Mouse (Mus musculus) cortical plate, adult 2 months (tissue): Measurements from ENCODE around the gene Gm44965. TPM values are rescaled to one million over a fixed set of nuclear protein-coding genes. Genes with fewer than 3 reads are reported as not detected.
"Not testable (repeated sequence)": the region's sequence is repeated elsewhere in the genome, so short reads cannot be mapped to it uniquely, and the experiment has no call there.

ENCODE experiments used
- H3K27ac ChIP-seq: fragments of 200-500 bp; 2 replicates; pipeline ENCODE4 v1.5.1; 2012; ENCODE audit warnings: low read length, control low read depth, inconsistent platforms; ENCODE audit not compliant: insufficient read depth
- H3K4me1 ChIP-seq: fragments of 200-500 bp; 2 replicates; pipeline ENCODE4 v1.6.1; 2011; ENCODE audit warnings: low read length; ENCODE audit not compliant: control insufficient read depth, insufficient read depth
- H3K4me3 ChIP-seq: fragments of 200-500 bp; 2 replicates; pipeline ENCODE4 v1.5.1; 2011; ENCODE audit warnings: mild to moderate bottlenecking, low read length, control low read depth; ENCODE audit not compliant: insufficient read depth
- CTCF ChIP-seq: fragments of 200-500 bp; IDR thresholded peaks from 2 replicates; pipeline ENCODE4 v1.5.1; 2011; ENCODE audit warnings: mild to moderate bottlenecking, control low read depth, low read length; ENCODE audit not compliant: insufficient read depth; ENCODE audit errors: extremely low read depth
- POLR2A ChIP-seq: fragments of 200-500 bp; IDR thresholded peaks from 2 replicates; pipeline ENCODE4 v1.6.1; 2011; ENCODE audit warnings: mild to moderate bottlenecking, low read length, control low read depth; ENCODE audit not compliant: insufficient read depth; ENCODE audit errors: extremely low read depth
- polyA plus RNA-seq: library from polyadenylated mRNA; depleted of rRNA; stranded (reverse); fragments of >200 nt; gene quantifications from 2 replicates; pipeline ENCODE4 v1.2.3, GENCODE M21; 2012

Gene Gm44965
- polyA plus RNA-seq, 1 experiment, result 0.56 TPM

DNA sequence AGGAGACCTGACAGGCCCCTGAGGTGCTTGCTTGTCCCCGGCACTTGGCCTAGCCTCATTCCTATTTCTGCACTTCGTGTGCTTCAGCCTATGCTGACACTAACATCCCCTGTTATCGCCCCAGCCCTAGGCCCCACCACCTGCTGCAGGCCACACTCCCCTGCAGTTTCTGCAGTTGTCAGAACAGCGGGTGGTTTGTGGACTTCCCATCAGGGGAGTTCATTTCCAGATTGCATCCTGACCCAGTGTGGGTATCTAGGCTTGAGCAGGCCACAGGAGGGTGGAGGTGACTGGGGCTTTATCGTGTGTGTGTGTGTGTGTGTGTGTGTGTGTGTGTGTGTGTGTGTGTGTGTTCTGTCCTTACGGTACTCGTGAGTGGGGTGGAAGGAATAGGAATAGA is 15.8 kb downstream of the Gm44965 start:
- Histone ChIP-seq H3K4me1 (no peaks in the 10 kb centered on the region), H3K4me3 (no peak overlapping the region), H3K27ac (no peak overlapping the region)
- TF ChIP-seq POLR2A (no peak), CTCF (no peak)

DNA sequence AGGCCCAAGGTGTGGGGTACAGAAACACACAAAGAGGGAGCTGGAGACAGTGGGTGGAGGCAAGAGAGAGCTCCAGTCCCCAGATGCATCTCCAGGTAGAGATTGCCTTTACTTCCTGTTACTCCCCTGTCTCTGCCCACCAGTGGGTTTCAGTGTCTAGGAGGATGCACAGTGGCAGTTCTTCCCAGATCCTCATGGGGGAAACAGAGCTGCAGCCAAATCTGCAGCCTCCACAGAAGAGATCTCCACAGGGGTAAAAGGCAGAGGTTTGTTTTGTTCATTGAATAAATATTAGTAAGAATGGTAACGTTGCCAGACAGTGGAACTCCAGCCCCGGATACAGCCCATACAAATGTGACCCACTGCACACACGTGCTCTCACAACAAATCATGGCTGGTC is 16.9 kb downstream of the Gm44965 start:
- no peak overlapping the region for H3K27ac ChIP-seq
- no peak overlapping the region for H3K4me3 ChIP-seq
- no peak for TF ChIP-seq POLR2A
- TF ChIP-seq CTCF, result no peak
- H3K4me1 ChIP-seq, result no peaks in the 10 kb centered on the region

DNA sequence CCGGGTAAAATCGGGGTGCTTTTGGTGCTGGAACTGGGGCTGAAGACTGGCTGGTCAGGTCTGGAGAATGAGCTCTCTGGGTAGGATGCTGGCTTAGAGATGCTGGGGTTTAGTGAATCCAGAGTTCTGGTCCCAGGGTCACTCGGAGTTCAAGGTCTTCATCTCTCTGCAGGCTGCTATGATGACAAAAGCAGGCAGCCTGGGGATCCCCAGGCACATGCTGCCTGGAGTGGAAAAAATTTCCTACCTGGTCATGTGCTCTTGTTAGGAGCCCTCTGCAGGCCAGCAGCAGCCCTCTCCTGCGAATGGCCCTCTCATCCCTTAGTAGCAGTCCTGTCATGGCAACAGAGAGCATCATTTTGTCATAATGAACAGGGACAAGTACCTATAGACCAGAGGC is 19.7 kb downstream of the Gm44965 start:
- Histone ChIP-seq H3K27ac (no peak overlapping the region), H3K4me3 (no peak overlapping the region)
- TF ChIP-seq CTCF (no peak), POLR2A (no peak)

DNA sequence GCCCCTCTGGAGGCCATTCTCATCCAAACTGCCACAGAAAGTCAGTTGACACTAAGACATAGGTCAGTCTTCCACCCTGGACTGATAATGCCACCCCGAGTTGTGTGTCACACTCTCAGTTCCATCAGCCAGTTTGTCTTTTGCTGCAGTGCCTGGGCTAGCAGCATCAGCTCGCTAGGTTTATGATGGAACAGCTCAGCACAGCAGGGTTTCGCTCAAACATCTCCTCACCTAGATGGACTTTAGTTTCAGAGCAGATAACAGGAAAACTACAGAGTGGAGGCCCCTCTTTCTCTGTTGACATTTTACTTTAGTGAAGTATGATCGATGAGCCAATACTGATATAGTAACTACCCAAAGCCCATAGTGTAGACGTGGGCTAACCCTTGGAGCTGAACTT is 21.0 kb downstream of the Gm44965 start:
- Histone ChIP-seq H3K27ac (no peak overlapping the region), H3K4me3 (no peak overlapping the region), H3K4me1 (no peaks in the 10 kb centered on the region)
- TF ChIP-seq POLR2A (no peak), CTCF (no peak)

More for the DNA sequence above, 19.7 kb downstream of the Gm44965 start:
- H3K4me1 ChIP-seq, result no peaks in the 10 kb centered on the region

DNA sequence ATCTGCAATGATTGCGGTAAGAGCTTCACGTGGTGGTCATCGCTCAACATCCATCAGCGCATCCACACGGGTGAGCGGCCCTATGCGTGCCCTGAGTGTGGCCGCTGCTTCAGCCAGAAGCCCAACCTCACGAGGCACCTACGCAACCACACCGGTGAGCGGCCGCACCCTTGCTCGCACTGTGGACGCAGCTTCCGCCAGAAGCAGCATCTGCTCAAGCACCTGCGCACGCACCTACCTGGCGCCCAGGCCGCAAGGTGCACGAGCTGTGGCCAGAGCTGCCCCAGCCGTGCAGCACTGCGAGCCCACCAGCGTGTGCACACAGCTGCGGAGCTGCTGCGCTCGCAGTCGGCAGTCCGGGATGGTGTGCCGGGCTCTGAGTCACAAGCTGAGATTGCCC is 26.3 kb downstream of the Gm44965 start:
- Histone ChIP-seq H3K27ac (no peak overlapping the region), H3K4me1 (no peaks in the 10 kb centered on the region), H3K4me3 (no peak overlapping the region)
- TF ChIP-seq POLR2A, result no peak
- TF ChIP-seq CTCF, result no peak

DNA sequence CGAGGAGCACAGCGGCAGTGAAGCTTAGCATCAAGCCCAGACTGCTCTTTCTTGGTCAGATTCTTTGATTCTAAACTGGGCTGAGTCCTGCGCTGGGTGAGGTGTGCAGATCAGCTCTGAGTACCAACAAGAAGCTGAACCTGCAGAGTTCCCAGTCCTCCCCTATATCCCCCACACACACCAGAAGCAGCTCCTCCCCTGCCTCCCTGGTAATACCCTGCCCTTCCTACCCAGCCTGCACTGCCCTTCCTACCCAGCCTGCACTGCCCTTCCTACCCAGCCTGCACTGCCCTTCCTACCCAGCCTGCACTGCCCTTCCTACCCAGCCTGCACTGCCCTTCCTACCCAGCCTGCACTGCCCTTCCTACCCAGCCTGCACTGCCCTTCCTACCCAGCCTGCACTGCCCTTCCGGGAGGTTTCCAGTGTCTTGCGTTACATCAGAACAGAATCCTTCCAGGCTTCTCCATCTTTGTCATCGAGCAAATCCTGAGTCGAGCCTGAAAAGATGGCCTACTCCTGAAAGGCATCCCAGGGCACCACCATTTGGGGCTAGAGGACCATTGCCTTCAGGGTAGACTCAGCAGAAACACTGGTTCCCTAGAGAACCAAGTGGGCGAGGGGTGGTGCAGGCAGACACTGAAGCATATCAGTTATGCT is 28.6 kb downstream of the Gm44965 start:
- not testable (repeated sequence) for H3K4me1 ChIP-seq, H3K27ac ChIP-seq, H3K4me3 ChIP-seq

DNA sequence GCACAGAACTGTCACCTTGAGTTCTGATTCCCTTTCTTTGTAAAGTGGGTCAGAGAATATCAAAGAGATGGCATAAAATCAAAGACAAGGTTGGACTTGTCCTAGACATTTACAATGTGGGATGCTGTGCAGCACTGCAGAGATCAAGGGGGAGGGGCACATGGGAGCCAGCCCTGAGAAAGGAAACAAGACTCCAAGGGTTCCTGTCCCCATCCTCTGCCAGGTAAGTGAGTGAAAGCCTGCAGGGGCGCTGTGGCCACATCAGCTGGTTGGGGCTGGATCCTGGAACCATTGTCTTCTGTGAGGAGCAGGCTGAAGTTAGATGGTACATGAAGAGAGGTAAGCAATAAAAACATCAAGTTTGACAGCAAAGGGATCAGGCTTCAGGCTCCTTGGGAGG is 29.7 kb downstream of the Gm44965 start:
- peaks cover 6% of the 10 kb centered on the region; the same call in 1 of the 2 replicates for H3K4me1 ChIP-seq
- TF ChIP-seq CTCF (no peak), POLR2A (no peak)
- no peak overlapping the region for H3K27ac ChIP-seq
- H3K4me3 ChIP-seq, result no peak overlapping the region

DNA sequence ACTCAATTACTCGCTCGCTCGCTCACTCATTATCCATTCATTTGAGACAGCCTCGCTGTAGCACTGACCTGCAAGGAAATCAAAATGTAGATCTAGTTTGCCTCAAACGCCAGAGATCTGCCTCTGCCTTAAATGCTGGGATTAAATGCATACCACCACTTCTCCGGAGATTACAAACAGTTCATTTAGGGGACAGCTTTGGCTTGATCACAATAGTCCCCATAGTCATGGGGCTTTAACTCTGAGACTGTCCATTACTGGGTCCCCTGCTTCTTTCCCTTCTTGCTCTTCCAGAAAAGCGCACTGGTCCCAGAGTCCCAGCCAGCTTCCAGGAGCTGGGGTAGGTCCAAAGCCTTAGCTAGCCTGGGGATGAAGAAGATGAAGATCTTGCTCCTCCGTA is 32.7 kb downstream of the Gm44965 start, which contains the start of gene AI854703:
Gene AI854703, plus strand, starts transcription at position 301 of the 400 bp plus-strand sequence.
- H3K27ac ChIP-seq, result peak within 1 kb of the TSS; percentile 45
- peak within 1 kb of the TSS; percentile 52 for H3K4me3 ChIP-seq
- H3K4me1 ChIP-seq, result peaks cover 9% of the 10 kb centered on the region; the same call in 1 of the 2 replicates
- TF ChIP-seq CTCF (no peak), POLR2A (no peak)

DNA sequence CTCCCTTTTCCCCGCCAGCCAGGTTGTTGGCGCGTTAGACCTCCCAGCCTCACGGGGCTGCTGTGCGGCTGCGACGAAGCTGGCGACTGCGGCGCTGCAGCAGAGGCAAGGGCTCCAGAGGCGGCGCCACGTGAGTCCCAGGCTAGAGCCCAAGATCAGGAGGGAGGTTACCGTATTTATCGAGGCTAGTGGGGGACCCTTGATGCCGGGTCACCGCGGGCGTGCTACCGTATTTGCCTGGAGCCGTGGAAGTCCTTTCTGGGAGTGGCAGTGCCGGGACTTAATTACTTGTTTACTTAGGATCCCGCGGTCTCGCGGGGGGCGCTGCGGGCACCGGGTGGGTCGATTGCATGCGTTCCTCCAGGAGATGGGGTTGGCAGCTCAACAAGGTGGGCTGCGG is 33.2 kb downstream of the Gm44965 start:
- Histone ChIP-seq H3K27ac (peak overlapping the region; percentile 26; the same call in 1 of the 2 replicates), H3K4me3 (peak overlapping the region; percentile 52), H3K4me1 (peaks cover 9% of the 10 kb centered on the region; the same call in 1 of the 2 replicates)
- no peak for TF ChIP-seq CTCF
- TF ChIP-seq POLR2A, result peak; percentile 64

DNA sequence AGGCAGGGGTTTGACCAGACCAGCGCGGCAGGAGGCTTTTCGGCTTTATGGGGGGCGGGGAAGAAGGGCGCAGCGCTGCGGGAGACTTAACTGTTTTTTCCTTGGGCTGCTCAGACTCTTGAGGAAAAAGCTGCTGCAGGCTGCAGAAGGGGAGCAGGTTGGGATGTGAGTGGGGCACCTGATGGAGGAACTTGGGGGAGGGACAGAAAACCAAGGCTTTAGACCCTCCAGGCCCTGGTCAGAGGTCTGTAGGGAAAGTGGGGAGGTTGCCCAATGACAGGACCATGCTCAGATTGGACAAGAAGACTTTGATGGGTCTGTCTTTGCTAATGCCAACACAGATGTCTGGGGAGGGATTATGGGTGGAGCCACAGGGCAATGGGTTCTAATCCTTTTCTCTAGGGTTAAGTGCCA is 33.8 kb downstream of the Gm44965 start:
- peaks cover 9% of the 10 kb centered on the region; the same call in 1 of the 2 replicates for H3K4me1 ChIP-seq
- TF ChIP-seq POLR2A (no peak), CTCF (no peak)
- peak overlapping the region; percentile 33 for H3K27ac ChIP-seq
- H3K4me3 ChIP-seq, result peak overlapping the region; percentile 52
